Mouse (Mus musculus) liver, adult 2 months (tissue): ENCODE data around the gene Bod1l. TPM values are rescaled to one million over a fixed set of nuclear protein-coding genes. Genes with fewer than 3 reads are reported as not detected.

Experiments used
- DNase-seq: peaks from one replicate; pipeline ENCODE4 v3.0.0-alpha.2; 2011; ENCODE audit warnings: low read depth, low spot score; ENCODE audit errors: extremely low read depth
- H3K27ac ChIP-seq: fragments of 200-500 bp; replicated peaks from 2 replicates; pipeline ENCODE4 v1.5.1; 2012; ENCODE audit warnings: low read depth, mild to moderate bottlenecking, control low read depth, inconsistent platforms, low read length; ENCODE audit not compliant: insufficient read depth
- H3K27me3 ChIP-seq: fragments of 200-500 bp; 2 replicates; pipeline ENCODE4 v1.6.1; 2012; ENCODE audit warnings: mild to moderate bottlenecking, moderate library complexity, low read length, inconsistent platforms; ENCODE audit not compliant: control insufficient read depth, insufficient read depth
- H3K36me3 ChIP-seq: fragments of 200-500 bp; 2 replicates; pipeline ENCODE4 v1.6.1; 2012; ENCODE audit warnings: low read length, inconsistent platforms; ENCODE audit not compliant: control insufficient read depth, insufficient read depth
- H3K4me1 ChIP-seq: fragments of 200-500 bp; 2 replicates; pipeline ENCODE4 v1.6.1; 2011; ENCODE audit warnings: low read length; ENCODE audit not compliant: control insufficient read depth, insufficient read depth
- H3K4me3 ChIP-seq: fragments of 200-500 bp; 2 replicates; pipeline ENCODE4 v1.5.1; 2011; ENCODE audit warnings: low read depth, mild to moderate bottlenecking, control low read depth, low read length, moderate library complexity; ENCODE audit not compliant: insufficient read depth
- H3K79me2 ChIP-seq: fragments of 200-500 bp; 2 replicates; pipeline ENCODE4 v1.6.1; 2012; ENCODE audit warnings: inconsistent platforms, mild to moderate bottlenecking, low read length, moderate library complexity; ENCODE audit not compliant: control insufficient read depth, insufficient read depth
- H3K9ac ChIP-seq: fragments of 200-500 bp; 2 replicates; pipeline ENCODE4 v1.6.1; 2012; ENCODE audit warnings: low read depth, mild to moderate bottlenecking, control low read depth, inconsistent platforms, low read length
- CTCF ChIP-seq: fragments of 200-500 bp; IDR thresholded peaks from 2 replicates; pipeline ENCODE4 v1.5.1; 2011; ENCODE audit warnings: low read depth, low read length, control low read depth
- POLR2A ChIP-seq: fragments of 200-500 bp; IDR thresholded peaks from 2 replicates; pipeline ENCODE4 v1.6.1; 2011; ENCODE audit warnings: low read length, control low read depth; ENCODE audit not compliant: insufficient read depth; ENCODE audit errors: extremely low read depth
- WGBS: fragments of 180-500 bp; shearing (Covaris S2); methylation state at CpG from one replicate; pipeline ENCODE4 v1.1.7; 2018; 5-methylcytosine and 5-hydroxymethylcytosine counted together
- polyA plus RNA-seq: library from polyadenylated mRNA; depleted of rRNA; stranded (reverse); fragments of >200 nt; gene quantifications from 2 replicates; pipeline ENCODE4 v1.2.3, GENCODE M21; 2012; rRNA removed
- total RNA-seq: library from RNA; depleted of rRNA; stranded (reverse); fragments of >200 nt; gene quantifications from 2 replicates; pipeline ENCODE4 v1.2.3, GENCODE M21; 2014; rRNA removed

Gene Bod1l
- total and polyA plus RNA-seq, 2 experiments, result 1.5 to 9.3 TPM

GRCm38 (mm10) chr5:41744898-41745780 lies 99.0 kb downstream of the Bod1l start:
- TF ChIP-seq POLR2A (no peak), CTCF (no peak)
- Histone ChIP-seq H3K4me1 (no peaks in the 10 kb centered on the region), H3K27me3 (peaks cover 10% of the 10 kb centered on the region; the same call in 1 of the 2 replicates), H3K27ac (no peak overlapping the region), H3K9ac (no peak overlapping the region), H3K4me3 (no peak overlapping the region), H3K36me3 (no peaks in the 10 kb centered on the region), H3K79me2 (no peaks in the 10 kb centered on the region)
- 15% methylated on average over 12 of the region's 15 CpGs for WGBS
- no peak for DNase-seq

GRCm38 (mm10) chr5:41744234-41744633 lies 99.9 kb downstream of the Bod1l start:
- no peak for TF ChIP-seq POLR2A
- TF ChIP-seq CTCF, result no peak
- H3K9ac ChIP-seq, result no peak overlapping the region
- peaks cover 10% of the 10 kb centered on the region; the same call in 1 of the 2 replicates for H3K27me3 ChIP-seq
- no peaks in the 10 kb centered on the region for H3K79me2 ChIP-seq
- H3K27ac ChIP-seq, result no peak overlapping the region
- no peaks in the 10 kb centered on the region for H3K4me1 ChIP-seq
- H3K36me3 ChIP-seq, result no peaks in the 10 kb centered on the region
- DNase-seq, result no peak
- WGBS, result 15% methylated on average over 7 of the region's 7 CpGs
- H3K4me3 ChIP-seq, result no peak overlapping the region

- Histone ChIP-seq H3K36me3 (no peaks in the 10 kb centered on the region), H3K27me3 (no peaks in the 10 kb centered on the region), H3K79me2 (no peaks in the 10 kb centered on the region), H3K27ac (no peak overlapping the region), H3K9ac (no peak overlapping the region), H3K4me1 (no peaks in the 10 kb centered on the region), H3K4me3 (no peak overlapping the region)
- TF ChIP-seq POLR2A (no peak), CTCF (no peak)
- peak; percentile 19 for DNase-seq
- 53% methylated on average over 6 of the region's 6 CpGs for WGBS
These were observed 105.3 kb downstream of the Bod1l start for GRCm38 (mm10) chr5:41738817-41739216.

Other genes with a start within 250 kb of the Bod1l start
- 19.7 and 19.8 TPM in 2 replicates for gene Rab28, start 136.2 kb downstream of the Bod1l start, total RNA-seq
- gene Rab28, start 136.2 kb downstream of the Bod1l start, polyA plus RNA-seq, result 10.3 and 12.4 TPM in 2 replicates
- gene Nkx3-2, start 79.8 kb downstream of the Bod1l start, total RNA-seq, result not detected in 2 replicates
- gene Nkx3-2, start 79.8 kb downstream of the Bod1l start, polyA plus RNA-seq, result not detected in 2 replicates
- not detected in 2 replicates for gene Gm16223, start 223.6 kb upstream of the Bod1l start, total RNA-seq
- gene Gm16223, start 223.6 kb upstream of the Bod1l start, polyA plus RNA-seq, result not detected in 2 replicates